Mouse (Mus musculus) megakaryocyte, embryonic 14.5 days (primary cell): ENCODE measurements around the gene Fam131a. TPM values are rescaled to one million over a fixed set of nuclear protein-coding genes. Genes with fewer than 3 reads are reported as not detected.

Experiments used
- H3K27me3 ChIP-seq: replicated peaks from 2 replicates; pipeline ENCODE3; 2012; ENCODE audit warnings: inconsistent platforms
- H3K36me3 ChIP-seq: replicated peaks from 2 replicates; pipeline ENCODE3; 2012; ENCODE audit warnings: low read length, inconsistent platforms, mixed read lengths
- H3K4me1 ChIP-seq: 2 replicates; pipeline ENCODE4 v1.6.1; 2012; ENCODE audit warnings: inconsistent platforms
- H3K4me3 ChIP-seq: replicated peaks from 2 replicates; pipeline ENCODE3; 2012; ENCODE audit warnings: moderate library complexity, mild to moderate bottlenecking, inconsistent platforms
- H3K9me3 ChIP-seq: 2 replicates; pipeline ENCODE4 v1.6.1; 2012; ENCODE audit warnings: inconsistent platforms
- FLI1 ChIP-seq: IDR thresholded peaks from 2 replicates; pipeline ENCODE4 v1.6.1; 2012; ENCODE audit warnings: low read length, inconsistent platforms, mixed read lengths
- GATA1 ChIP-seq: IDR thresholded peaks from 3 replicates; pipeline ENCODE4 v1.6.1; 2012; ENCODE audit warnings: mixed read lengths, low read length, inconsistent platforms, borderline replicate concordance
- polyA plus RNA-seq: library from polyadenylated mRNA; stranded (reverse); fragments of >175 nt; gene quantifications from 2 replicates; pipeline ENCODE4 v1.2.3, GENCODE M21; 2012; ENCODE audit warnings: low replicate concordance; ENCODE audit not compliant: insufficient read depth

Fam131a gene
- polyA plus RNA-seq, 1 experiment, result 8.6 TPM

GRCm38 (mm10) chr16:20715566-20715965, 22.5 kb downstream of the Fam131a start:
- Histone ChIP-seq H3K27me3 (peaks cover 37% of the 10 kb centered on the region), H3K4me1 (peaks cover 41% of the 10 kb centered on the region), H3K36me3 (peaks cover 10% of the 10 kb centered on the region), H3K9me3 (no peaks in the 10 kb centered on the region), H3K4me3 (peak overlapping the region; percentile 94)
- TF ChIP-seq GATA1, result no peak
- no peak for TF ChIP-seq FLI1

- H3K4me1 ChIP-seq, result peaks cover 41% of the 10 kb centered on the region
- H3K9me3 ChIP-seq, result no peaks in the 10 kb centered on the region
- H3K27me3 ChIP-seq, result peaks cover 37% of the 10 kb centered on the region
- TF ChIP-seq FLI1 (no peak), GATA1 (no peak)
- peaks cover 15% of the 10 kb centered on the region for H3K36me3 ChIP-seq
- peak overlapping the region; percentile 94 for H3K4me3 ChIP-seq
Observed at GRCm38 (mm10) chr16:20715976-20716840, 23.2 kb downstream of the Fam131a start.

GRCm38 (mm10) chr16:20716841-20717180, 23.8 kb downstream of the Fam131a start:
- Histone ChIP-seq H3K36me3 (peaks cover 21% of the 10 kb centered on the region), H3K4me1 (peaks cover 41% of the 10 kb centered on the region), H3K27me3 (peaks cover 37% of the 10 kb centered on the region), H3K4me3 (peak overlapping the region; percentile 94), H3K9me3 (no peaks in the 10 kb centered on the region)
- TF ChIP-seq GATA1, result no peak
- no peak for TF ChIP-seq FLI1

GRCm38 (mm10) chr16:20717181-20717977, 24.3 kb downstream of the Fam131a start, which contains the start of the genes Polr2h and Clcn2:
Gene Polr2h (plus strand): TSS chr16:20717665.
Gene Clcn2 (minus strand): TSS chr16:20717746.
- H3K4me1 ChIP-seq, result peaks cover 41% of the 10 kb centered on the region
- H3K4me3 ChIP-seq, result peak within 1 kb of the TSS; percentile 94
- H3K9me3 ChIP-seq, result no peaks in the 10 kb centered on the region
- peaks cover 32% of the 10 kb centered on the region for H3K27me3 ChIP-seq
- no peak for TF ChIP-seq GATA1
- TF ChIP-seq FLI1, result peak; percentile 52; the same call in 1 of the 2 replicates
- H3K36me3 ChIP-seq, result peaks cover 26% of the 10 kb centered on the region

- Histone ChIP-seq H3K4me1 (peaks cover 37% of the 10 kb centered on the region), H3K9me3 (no peaks in the 10 kb centered on the region), H3K27me3 (peaks cover 25% of the 10 kb centered on the region), H3K36me3 (peaks cover 33% of the 10 kb centered on the region), H3K4me3 (peak overlapping the region; percentile 94)
- TF ChIP-seq GATA1, result no peak
- no peak for TF ChIP-seq FLI1
Observed at GRCm38 (mm10) chr16:20717978-20718670, 25.1 kb downstream of the Fam131a start.

GRCm38 (mm10) chr16:20721808-20722207, 28.8 kb downstream of the Fam131a start:
- H3K36me3 ChIP-seq, result peaks cover 35% of the 10 kb centered on the region
- TF ChIP-seq FLI1, result no peak
- TF ChIP-seq GATA1, result no peak
- peaks cover 20% of the 10 kb centered on the region for H3K4me1 ChIP-seq
- H3K27me3 ChIP-seq, result peaks cover 15% of the 10 kb centered on the region
- H3K9me3 ChIP-seq, result no peaks in the 10 kb centered on the region
- no peak overlapping the region for H3K4me3 ChIP-seq

- no peaks in the 10 kb centered on the region for H3K9me3 ChIP-seq
- H3K27me3 ChIP-seq, result peaks cover 20% of the 10 kb centered on the region
- peaks cover 35% of the 10 kb centered on the region for H3K36me3 ChIP-seq
- no peak overlapping the region for H3K4me3 ChIP-seq
- peaks cover 14% of the 10 kb centered on the region for H3K4me1 ChIP-seq
- TF ChIP-seq FLI1, result no peak
- no peak for TF ChIP-seq GATA1
Observed at GRCm38 (mm10) chr16:20722736-20723135, 29.7 kb downstream of the Fam131a start.

- peaks cover 14% of the 10 kb centered on the region for H3K4me1 ChIP-seq
- H3K36me3 ChIP-seq, result peaks cover 35% of the 10 kb centered on the region
- TF ChIP-seq GATA1 (no peak), FLI1 (no peak)
- H3K9me3 ChIP-seq, result no peaks in the 10 kb centered on the region
- peaks cover 22% of the 10 kb centered on the region for H3K27me3 ChIP-seq
- no peak overlapping the region for H3K4me3 ChIP-seq
Observed at GRCm38 (mm10) chr16:20723247-20723646, 30.2 kb downstream of the Fam131a start.

GRCm38 (mm10) chr16:20724338-20724748, 31.3 kb downstream of the Fam131a start:
- no peaks in the 10 kb centered on the region for H3K9me3 ChIP-seq
- no peak for TF ChIP-seq FLI1
- no peak for TF ChIP-seq GATA1
- H3K4me1 ChIP-seq, result peaks cover 8% of the 10 kb centered on the region

GRCm38 (mm10) chr16:20725321-20725720, 32.3 kb downstream of the Fam131a start:
- H3K9me3 ChIP-seq, result no peaks in the 10 kb centered on the region
- TF ChIP-seq FLI1 (no peak), GATA1 (no peak)
- peaks cover 27% of the 10 kb centered on the region for H3K36me3 ChIP-seq
- H3K4me1 ChIP-seq, result peaks cover 10% of the 10 kb centered on the region
- peaks cover 42% of the 10 kb centered on the region for H3K27me3 ChIP-seq
- no peak overlapping the region for H3K4me3 ChIP-seq

More at GRCm38 (mm10) chr16:20724338-20724748, 31.3 kb downstream of the Fam131a start:
- H3K27me3 ChIP-seq, result peaks cover 33% of the 10 kb centered on the region
- H3K36me3 ChIP-seq, result peaks cover 35% of the 10 kb centered on the region
- H3K4me3 ChIP-seq, result no peak overlapping the region
